Mouse (Mus musculus) myocyte (in vitro differentiated cells): Measurements from ENCODE around the gene Cdk18. TPM values are rescaled to one million over a fixed set of nuclear protein-coding genes. Genes with fewer than 3 reads are reported as not detected.
A peak's percentile ranks its signal among the peaks of the same experiment; 100 is the strongest.

ENCODE experiments used
- H3K27me3 ChIP-seq: one replicate; pipeline ENCODE4 v1.6.1; 2011; ENCODE audit not compliant: control insufficient read depth, insufficient read depth, insufficient read length
- H3K36me3 ChIP-seq: one replicate; pipeline ENCODE4 v1.6.1; 2011; ENCODE audit not compliant: control insufficient read depth, insufficient read depth
- H3K4me2 ChIP-seq: one replicate; pipeline ENCODE4 v1.6.1; 2011; ENCODE audit warnings: low read depth, control low read depth
- H3K4me3 ChIP-seq: one replicate; pipeline ENCODE4 v1.5.1; 2011; ENCODE audit warnings: mild to moderate bottlenecking, control low read depth, moderate library complexity
- H3K79me2 ChIP-seq: one replicate; pipeline ENCODE4 v1.6.1; 2011; ENCODE audit not compliant: control insufficient read depth, insufficient read depth
- H3ac ChIP-seq: one replicate; pipeline ENCODE4 v1.6.1; 2011; ENCODE audit not compliant: control insufficient read depth, insufficient read length
- CEBPB ChIP-seq: IDR thresholded peaks from 2 replicates; pipeline ENCODE4 v1.6.1; 2011; ENCODE audit warnings: mild to moderate bottlenecking, moderate library complexity; ENCODE audit not compliant: poor library complexity, insufficient read depth, severe bottlenecking
- E2F4 ChIP-seq: IDR thresholded peaks from one replicate; pipeline ENCODE4 v1.6.1; 2011; ENCODE audit warnings: mild to moderate bottlenecking, control low read depth, moderate library complexity; ENCODE audit not compliant: insufficient read depth
- MAX ChIP-seq: IDR thresholded peaks from one replicate; pipeline ENCODE4 v1.6.1; 2011; ENCODE audit warnings: low read depth, mild to moderate bottlenecking, control low read depth
- MYOD1 ChIP-seq, 3 experiments: IDR thresholded peaks; one replicate each; pipeline ENCODE4 v1.6.1; 2011; ENCODE audit warnings: control low read depth in 2 of 3, low read depth in 2 of 3, mild to moderate bottlenecking in 2 of 3, moderate library complexity in 1 of 3; ENCODE audit not compliant: insufficient read length in 2 of 3, control insufficient read depth in 1 of 3
- MYOG ChIP-seq, 3 experiments: IDR thresholded peaks; one replicate each; pipeline ENCODE4 v1.6.1; 2011; ENCODE audit warnings: control low read depth in 2 of 3, low read depth in 2 of 3, mild to moderate bottlenecking in 2 of 3; ENCODE audit not compliant: insufficient read length in 2 of 3, control insufficient read depth in 1 of 3, insufficient read depth in 1 of 3
- POLR2A ChIP-seq: IDR thresholded peaks from one replicate; pipeline ENCODE4 v1.6.1; 2011; ENCODE audit warnings: low read depth, mild to moderate bottlenecking, control low read depth, moderate library complexity; ENCODE audit not compliant: insufficient read length
- POLR2AphosphoS2 ChIP-seq: IDR thresholded peaks from one replicate; pipeline ENCODE4 v1.6.1; 2011; ENCODE audit warnings: low read depth, control low read depth; ENCODE audit not compliant: insufficient read length
- REST ChIP-seq: IDR thresholded peaks from one replicate; pipeline ENCODE4 v1.6.1; 2011; ENCODE audit warnings: mild to moderate bottlenecking, control low read depth, moderate library complexity; ENCODE audit not compliant: insufficient read depth, insufficient read length
- SRF ChIP-seq: IDR thresholded peaks from one replicate; pipeline ENCODE4 v1.6.1; 2011; ENCODE audit warnings: low read depth; ENCODE audit not compliant: control insufficient read depth, insufficient read length
- TCF12 ChIP-seq: IDR thresholded peaks from one replicate; pipeline ENCODE4 v1.6.1; 2011; ENCODE audit warnings: mild to moderate bottlenecking, control low read depth; ENCODE audit not compliant: poor library complexity, insufficient read depth, severe bottlenecking
- TCF3 ChIP-seq: IDR thresholded peaks from one replicate; pipeline ENCODE4 v1.6.1; 2011; ENCODE audit warnings: low read depth, control low read depth; ENCODE audit not compliant: insufficient read length
- USF1 ChIP-seq: IDR thresholded peaks from one replicate; pipeline ENCODE4 v1.6.1; 2011; ENCODE audit warnings: low read depth, mild to moderate bottlenecking, control low read depth, moderate library complexity
- polyA plus RNA-seq: library from polyadenylated mRNA; unstranded; fragments of >200 nt; fragmentation: generic; extraction: Trizol; gene quantifications from one replicate; pipeline ENCODE4 v1.2.1, GENCODE M21; 2012; ENCODE audit warnings: missing spikeins

Gene Cdk18
- polyA plus RNA-seq, 1 experiment: 33.9 TPM

DNA sequence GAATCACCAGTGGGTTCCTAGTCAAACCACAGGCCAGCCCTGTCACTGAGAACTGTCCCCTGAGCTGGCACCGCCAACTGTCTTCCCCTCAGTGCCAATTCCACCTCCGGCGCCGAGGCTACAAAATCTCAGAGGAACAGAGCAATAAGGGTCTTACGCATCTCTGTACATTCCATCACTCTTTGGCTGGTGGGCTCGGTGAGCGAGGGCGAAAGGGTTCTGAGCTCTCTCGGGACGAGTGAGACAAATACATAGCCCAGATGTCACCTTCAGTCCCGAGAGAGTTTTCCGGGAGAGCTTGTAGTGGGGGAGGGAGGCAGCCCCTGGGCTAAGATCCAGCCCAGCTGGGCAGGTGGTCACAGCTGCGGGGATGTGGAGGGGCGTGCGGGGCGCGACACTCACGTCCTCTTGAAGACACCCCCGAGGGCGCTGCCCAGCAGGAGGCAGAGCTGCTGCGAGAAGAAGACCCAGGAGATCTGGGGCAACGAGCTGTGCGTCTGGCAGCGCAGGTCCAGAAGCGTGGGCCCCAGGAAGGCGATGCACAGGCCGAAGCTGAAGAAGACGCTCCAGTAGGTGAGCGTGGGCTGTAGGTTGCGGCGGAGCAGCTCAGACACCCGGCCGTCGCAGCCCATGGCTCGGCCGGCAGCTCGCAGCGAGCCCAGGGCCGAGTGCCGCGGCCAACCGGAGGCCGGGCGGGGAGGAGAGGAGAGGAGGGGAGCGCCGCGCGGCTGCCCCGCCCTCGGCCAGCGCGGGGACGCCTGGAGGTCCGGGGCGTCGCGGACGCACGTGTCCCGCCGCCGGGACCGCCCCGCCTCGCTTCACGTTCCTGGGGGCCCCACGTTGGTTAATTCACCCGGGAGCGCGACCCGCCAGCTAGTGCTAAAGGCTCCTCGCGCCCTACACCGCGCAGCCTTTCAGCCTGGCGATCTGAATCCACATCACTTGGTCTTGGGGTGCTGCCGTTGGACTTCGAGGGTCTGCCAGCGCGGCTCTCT is 71.9 kb downstream of the Cdk18 start, which contains the start of gene Mfsd4a:
TSS of gene Mfsd4a (minus strand) at position 802 of the 995 bp plus-strand sequence.
- Histone ChIP-seq H3K4me3 (no peak within 1 kb of the TSS), H3K36me3 (no peaks in the 10 kb centered on the region), H3ac (no peak within 1 kb of the TSS), H3K27me3 (peaks cover 48% of the 10 kb centered on the region), H3K4me2 (peak within 1 kb of the TSS; percentile 64), H3K79me2 (no peaks in the 10 kb centered on the region)
- no peak for TF ChIP-seq MYOG (IDR thresholded peaks at IDR 0.05; ENCODE audit: control insufficient read depth in 1 of 3, insufficient read depth in 1 of 3, insufficient read length in 2 of 3, low read depth in 2 of 3)

DNA sequence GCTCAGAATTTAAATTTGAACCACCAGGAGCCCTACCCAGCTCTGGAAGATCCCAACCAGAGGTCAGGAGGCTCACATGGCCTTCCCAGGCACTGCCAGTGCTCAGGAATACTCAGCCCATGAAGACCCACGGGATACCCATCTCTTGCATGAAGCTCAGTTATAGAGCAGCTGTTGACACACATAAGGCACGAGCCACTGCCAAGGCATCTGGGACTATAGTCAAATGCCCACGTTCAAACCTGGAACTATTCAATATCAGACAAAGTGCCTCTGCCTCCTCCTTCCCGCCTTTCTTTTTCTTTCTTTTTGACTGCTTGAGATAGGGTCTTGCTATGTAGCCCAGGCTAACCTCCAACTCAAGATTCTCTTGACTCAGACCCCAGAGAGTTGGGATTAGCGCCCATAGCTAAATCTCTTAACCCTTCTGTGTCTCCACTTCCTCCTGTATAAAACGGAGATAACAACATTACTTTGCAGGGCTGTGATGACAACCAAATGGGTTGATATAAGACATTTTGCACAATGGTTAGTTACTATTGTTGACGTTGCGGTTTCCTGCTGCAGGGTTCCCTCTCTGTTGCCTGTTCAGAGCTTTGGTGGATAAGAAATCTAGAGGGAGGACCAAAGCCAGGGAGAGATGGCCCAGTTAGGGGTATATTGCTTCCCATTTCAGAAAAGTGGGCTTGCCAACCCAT is 73.9 kb downstream of the Cdk18 start:
- H3K4me2 ChIP-seq: no peak overlapping the region
- no peaks in the 10 kb centered on the region for H3K36me3 ChIP-seq
- TF ChIP-seq SRF (no peak), REST (no peak), TCF12 (no peak), E2F4 (no peak), CEBPB (no peak), POLR2A (no peak), POLR2AphosphoS2 (no peak), TCF3 (no peak), MYOG (IDR thresholded peaks at IDR 0.05; ENCODE audit: control insufficient read depth in 1 of 3, insufficient read depth in 1 of 3, insufficient read length in 2 of 3, low read depth in 2 of 3) (no peak), MAX (no peak)
- H3ac ChIP-seq: no peak overlapping the region
- H3K27me3 ChIP-seq: peaks cover 58% of the 10 kb centered on the region
- no peak overlapping the region for H3K4me3 ChIP-seq
- H3K79me2 ChIP-seq: no peaks in the 10 kb centered on the region

DNA sequence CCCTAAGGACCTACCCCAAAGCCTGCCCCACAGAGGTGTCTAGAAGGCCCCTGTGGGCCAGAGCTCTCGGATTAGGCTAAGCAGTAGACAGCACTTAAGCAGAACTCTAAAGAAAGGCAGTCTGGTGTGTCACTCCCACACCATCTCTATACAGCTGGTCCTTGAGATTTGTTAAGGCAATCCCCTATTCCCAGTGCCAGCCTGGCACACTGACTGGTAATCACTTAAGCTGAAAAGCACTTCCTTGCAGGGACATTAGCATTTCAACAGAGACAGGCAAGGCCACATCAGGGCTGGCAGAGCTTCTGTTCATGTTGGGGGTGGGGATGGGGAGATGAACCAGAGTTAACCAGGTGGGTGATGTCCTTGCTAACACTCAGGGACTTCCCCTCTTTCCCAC is 74.5 kb downstream of the Cdk18 start:
- Histone ChIP-seq H3ac (no peak overlapping the region), H3K79me2 (no peaks in the 10 kb centered on the region), H3K4me2 (no peak overlapping the region), H3K4me3 (no peak overlapping the region), H3K36me3 (no peaks in the 10 kb centered on the region), H3K27me3 (peaks cover 62% of the 10 kb centered on the region)
- TF ChIP-seq MAX: no peak
- TF ChIP-seq CEBPB: no peak
- TF ChIP-seq POLR2AphosphoS2: no peak
- TF ChIP-seq USF1: no peak
- no peak for TF ChIP-seq POLR2A
- TF ChIP-seq E2F4: no peak
- no peak for TF ChIP-seq REST
- no peak for TF ChIP-seq TCF3
- TF ChIP-seq SRF: no peak
- no peak for TF ChIP-seq TCF12
- no peak for TF ChIP-seq MYOG (IDR thresholded peaks at IDR 0.05; ENCODE audit: control insufficient read depth in 1 of 3, insufficient read depth in 1 of 3, insufficient read length in 2 of 3, low read depth in 2 of 3)
- TF ChIP-seq MYOD1 (IDR thresholded peaks at IDR 0.05; ENCODE audit: control insufficient read depth in 1 of 3, insufficient read length in 2 of 3, low read depth in 2 of 3): no peak

DNA sequence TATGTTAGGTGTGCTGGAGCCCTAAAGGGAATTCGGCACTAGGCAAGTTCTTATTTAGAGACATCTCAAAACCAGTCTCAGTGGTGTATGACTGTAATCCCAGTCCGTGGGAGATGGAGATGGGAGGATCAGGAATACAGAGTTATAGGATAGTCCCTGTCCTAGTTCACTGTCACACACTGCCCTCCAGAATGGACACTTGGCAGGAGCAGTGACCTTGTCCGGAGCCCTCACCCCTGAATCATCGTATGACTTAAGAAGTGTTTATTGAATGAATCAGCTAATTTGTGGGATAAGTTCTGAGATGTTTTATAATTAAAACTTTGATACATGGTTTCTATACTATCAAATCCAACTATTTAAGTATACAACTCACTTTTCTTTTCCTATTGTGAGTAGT is 76.4 kb downstream of the Cdk18 start:
- no peaks in the 10 kb centered on the region for H3K36me3 ChIP-seq
- H3K4me3 ChIP-seq: no peak overlapping the region
- TF ChIP-seq POLR2AphosphoS2 (no peak), SRF (no peak), POLR2A (no peak), E2F4 (no peak), MYOD1 (IDR thresholded peaks at IDR 0.05; ENCODE audit: control insufficient read depth in 1 of 3, insufficient read length in 2 of 3, low read depth in 2 of 3) (no peak), MYOG (IDR thresholded peaks at IDR 0.05; ENCODE audit: control insufficient read depth in 1 of 3, insufficient read depth in 1 of 3, insufficient read length in 2 of 3, low read depth in 2 of 3) (no peak), TCF12 (no peak), CEBPB (no peak), USF1 (no peak), REST (no peak), MAX (no peak), TCF3 (no peak)
- no peak overlapping the region for H3K4me2 ChIP-seq
- no peak overlapping the region for H3ac ChIP-seq
- peaks cover 56% of the 10 kb centered on the region for H3K27me3 ChIP-seq
- no peaks in the 10 kb centered on the region for H3K79me2 ChIP-seq

Other genes starting within 250 kb of the Cdk18 start
- 20.6 TPM for gene Nucks1, start 229.2 kb downstream of the Cdk18 start, polyA plus RNA-seq
- gene Slc45a3, start 176.7 kb downstream of the Cdk18 start, polyA plus RNA-seq: 0.74 TPM
- gene Elk4, start 132.1 kb downstream of the Cdk18 start, polyA plus RNA-seq: 12.4 TPM
- gene Mfsd4a, start 71.6 kb downstream of the Cdk18 start, polyA plus RNA-seq: 9.6 TPM
- 0.49 TPM for gene Lemd1, start 51.7 kb upstream of the Cdk18 start, polyA plus RNA-seq
- 0.82 TPM for gene AC124108.1, start 51.8 kb upstream of the Cdk18 start, polyA plus RNA-seq
- gene Gm10188, start 90.1 kb upstream of the Cdk18 start, polyA plus RNA-seq: not detected
- 12.4 TPM for gene Klhdc8a, start 158.9 kb upstream of the Cdk18 start, polyA plus RNA-seq
- 6.0 TPM for gene Nuak2, start 176.4 kb upstream of the Cdk18 start, polyA plus RNA-seq